Mouse (Mus musculus): Measurements from ENCODE around the gene Tctex1d1. TPM values are rescaled to one million over a fixed set of nuclear protein-coding genes. Genes with fewer than 3 reads are reported as not detected.

Tctex1d1 gene
- polyA plus RNA-seq, 2 experiments, result 0.17 to 0.25 TPM

DNA sequence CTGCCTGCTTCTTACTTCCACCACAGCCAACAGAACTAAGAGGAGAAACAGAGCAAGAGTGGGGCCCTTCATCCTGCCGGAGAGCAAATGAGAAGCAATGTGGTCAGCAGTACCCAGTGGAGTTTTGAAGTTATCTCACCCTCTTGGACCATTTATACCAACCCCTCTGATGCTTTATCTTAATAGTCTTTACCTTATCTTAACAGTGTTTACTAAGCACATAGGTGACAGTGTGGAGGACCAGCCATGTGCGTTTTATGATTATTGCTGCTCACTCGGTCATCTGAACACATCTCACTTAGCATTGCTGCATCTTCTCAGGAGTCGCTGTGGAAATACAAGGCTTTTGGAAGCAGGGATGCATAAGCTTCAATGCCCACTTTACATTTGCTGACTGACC lies 48.2 kb downstream of the Tctex1d1 start, which contains the start of gene Insl5:
Insl5 (minus strand) TSS at position 222 of the 400 bp plus-strand sequence.
- TF ChIP-seq CTCF (IDR thresholded peaks at IDR 0.05; ENCODE audit: low read depth) (no peak), EP300 (IDR thresholded peaks at IDR 0.05; ENCODE audit: low read depth) (no peak)
- Histone ChIP-seq H3K4me1 (replicated peaks; ENCODE audit: control insufficient read depth in 2 of 2, insufficient read depth in 2 of 2, low read length in 1 of 2) (no peaks in the 10 kb centered on the region), H3K27ac (no peak within 1 kb of the TSS), H3K9me3 (ENCODE audit: control insufficient read depth, low read length) (no peaks in the 10 kb centered on the region), H3K4me2 (ENCODE audit: low read depth) (no peak within 1 kb of the TSS), H3K4me3 (ENCODE audit: insufficient read depth in 1 of 2, low read depth in 2 of 2, low read length in 2 of 2) (no peak within 1 kb of the TSS), H3K36me3 (replicated peaks; ENCODE audit: control insufficient read depth, insufficient read depth, low read depth) (no peaks in the 10 kb centered on the region), H3K27me3 (ENCODE audit: control insufficient read depth, insufficient read depth, low read length) (no peaks in the 10 kb centered on the region), H3K9ac (replicated peaks) (no peak within 1 kb of the TSS)
- WGBS (ENCODE audit: insufficient replicate concordance), result 55% methylated on average over 4 of the region's 4 CpGs
- ATAC-seq (ENCODE audit: insufficient read depth), result no peak
- no peak for DNase-seq (ENCODE audit: low read depth in 3 of 3, low spot score in 3 of 3)

GRCm38 (mm10) chr4:103027745-103028144 lies 49.3 kb downstream of the Tctex1d1 start:
- Histone ChIP-seq H3K9ac (replicated peaks) (no peak overlapping the region), H3K9me3 (ENCODE audit: control insufficient read depth, low read length) (no peaks in the 10 kb centered on the region), H3K27ac (no peak overlapping the region), H3K36me3 (replicated peaks; ENCODE audit: control insufficient read depth, insufficient read depth, low read depth) (no peaks in the 10 kb centered on the region), H3K4me1 (replicated peaks; ENCODE audit: control insufficient read depth in 2 of 2, insufficient read depth in 2 of 2, low read length in 1 of 2) (no peaks in the 10 kb centered on the region), H3K27me3 (ENCODE audit: control insufficient read depth, insufficient read depth, low read length) (no peaks in the 10 kb centered on the region), H3K4me2 (ENCODE audit: low read depth) (no peak overlapping the region), H3K4me3 (ENCODE audit: insufficient read depth in 1 of 2, low read depth in 2 of 2, low read length in 2 of 2) (no peak overlapping the region)
- ATAC-seq (ENCODE audit: insufficient read depth) (no peak), DNase-seq (ENCODE audit: low read depth in 3 of 3, low spot score in 3 of 3) (no peak)
- 60% methylated on average over 7 of the region's 7 CpGs for WGBS (ENCODE audit: insufficient replicate concordance)
- TF ChIP-seq CTCF (IDR thresholded peaks at IDR 0.05; ENCODE audit: low read depth) (no peak), EP300 (IDR thresholded peaks at IDR 0.05; ENCODE audit: low read depth) (no peak)

DNA sequence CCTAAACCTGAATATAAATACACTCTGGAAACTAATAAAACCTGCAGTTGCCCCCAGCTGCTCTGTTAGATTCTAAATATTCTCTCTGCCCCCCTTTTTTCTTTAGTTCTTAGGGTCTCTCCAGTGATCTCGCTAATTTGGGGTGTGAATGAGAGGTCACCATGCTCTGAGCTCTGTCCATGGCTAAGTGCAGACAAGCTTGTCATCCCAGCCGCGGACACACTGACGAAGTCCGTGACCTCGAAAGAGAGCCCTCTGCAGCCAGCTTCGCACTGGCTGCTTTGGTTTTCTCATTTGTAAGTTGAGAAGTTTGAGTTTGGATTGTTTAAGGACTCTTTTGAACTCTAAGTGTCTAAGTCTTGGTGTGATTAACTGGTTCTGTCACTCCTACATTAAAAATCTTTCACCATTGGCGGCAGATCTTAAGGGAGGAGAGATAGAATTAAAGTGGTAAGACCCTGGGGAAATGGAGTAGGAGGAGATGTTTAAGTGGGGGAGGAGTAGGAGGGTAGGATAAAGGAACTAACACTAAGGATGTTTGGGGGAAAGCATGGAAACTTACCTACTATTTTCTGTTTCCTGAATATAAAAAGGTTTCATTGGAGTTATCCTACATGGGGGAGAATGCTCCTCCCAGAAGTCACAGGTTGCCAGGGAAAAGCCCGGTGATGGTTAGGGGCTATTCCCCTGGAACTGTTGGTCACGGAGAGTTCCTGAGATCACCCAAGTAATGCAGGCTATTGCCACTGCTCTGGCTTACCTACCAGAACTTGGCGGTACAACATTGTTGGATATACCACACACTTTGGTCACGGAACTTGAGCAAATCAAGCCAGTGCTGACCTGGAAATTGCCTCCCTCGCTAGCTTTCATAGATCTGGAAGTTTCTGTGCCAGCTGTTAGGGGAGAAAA lies 50.0 kb downstream of the Tctex1d1 start:
- Histone ChIP-seq H3K4me3 (ENCODE audit: insufficient read depth in 1 of 2, low read depth in 2 of 2, low read length in 2 of 2) (no peak overlapping the region), H3K9me3 (ENCODE audit: control insufficient read depth, low read length) (no peaks in the 10 kb centered on the region), H3K4me2 (ENCODE audit: low read depth) (no peak overlapping the region), H3K27ac (no peak overlapping the region), H3K36me3 (replicated peaks; ENCODE audit: control insufficient read depth, insufficient read depth, low read depth) (no peaks in the 10 kb centered on the region), H3K4me1 (replicated peaks; ENCODE audit: control insufficient read depth in 2 of 2, insufficient read depth in 2 of 2, low read length in 1 of 2) (no peaks in the 10 kb centered on the region), H3K9ac (replicated peaks) (no peak overlapping the region), H3K27me3 (ENCODE audit: control insufficient read depth, insufficient read depth, low read length) (no peaks in the 10 kb centered on the region)
- no peak for DNase-seq (ENCODE audit: low read depth in 3 of 3, low spot score in 3 of 3)
- WGBS (ENCODE audit: insufficient replicate concordance), result 70% methylated on average over 13 of the region's 13 CpGs
- TF ChIP-seq EP300 (IDR thresholded peaks at IDR 0.05; ENCODE audit: low read depth), result no peak
- no peak for TF ChIP-seq CTCF (IDR thresholded peaks at IDR 0.05; ENCODE audit: low read depth)
- ATAC-seq (ENCODE audit: insufficient read depth), result no peak

DNA sequence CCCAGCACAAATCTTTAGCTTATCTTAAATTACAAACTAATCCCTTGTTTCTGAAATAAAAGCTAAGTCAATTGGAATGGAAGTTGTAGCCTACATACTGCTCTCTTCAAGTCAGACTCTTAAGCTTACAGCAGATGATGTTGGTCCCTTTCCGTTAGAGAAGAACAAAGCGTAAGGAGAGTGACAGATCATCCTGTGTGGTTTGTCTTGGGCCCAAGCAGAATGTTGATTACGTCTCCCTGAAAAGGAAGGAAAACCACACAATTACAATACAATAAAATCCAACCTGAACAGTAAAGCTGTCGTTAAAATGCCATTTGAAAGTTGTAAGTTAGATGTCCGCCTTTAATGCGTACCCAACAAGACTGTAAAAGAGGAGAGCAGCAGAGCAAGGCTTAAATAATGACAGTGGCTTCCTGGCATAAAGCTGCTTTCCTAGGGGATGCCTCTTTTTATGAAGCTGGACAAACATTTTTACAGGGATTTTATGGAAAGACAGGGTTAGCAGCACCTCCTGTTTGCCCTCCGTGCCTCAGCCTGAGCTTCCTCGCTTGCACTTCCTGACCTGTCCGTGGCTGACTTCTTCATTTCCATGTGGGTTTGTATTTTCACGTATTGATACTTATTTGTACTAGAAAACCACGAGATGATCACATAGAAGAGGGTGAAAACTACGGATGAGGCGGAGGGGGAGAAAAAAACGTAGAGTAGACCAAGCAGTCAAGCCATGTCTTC lies 60.9 kb downstream of the Tctex1d1 start:
- H3K4me2 ChIP-seq (ENCODE audit: low read depth), result no peak overlapping the region
- H3K36me3 ChIP-seq (replicated peaks; ENCODE audit: control insufficient read depth, insufficient read depth, low read depth), result no peaks in the 10 kb centered on the region
- no peaks in the 10 kb centered on the region for H3K4me1 ChIP-seq (replicated peaks; ENCODE audit: control insufficient read depth in 2 of 2, insufficient read depth in 2 of 2, low read length in 1 of 2)
- TF ChIP-seq CTCF (IDR thresholded peaks at IDR 0.05; ENCODE audit: low read depth), result no peak
- TF ChIP-seq EP300 (IDR thresholded peaks at IDR 0.05; ENCODE audit: low read depth), result no peak
- 24% methylated on average over 14 of the region's 14 CpGs for WGBS (ENCODE audit: insufficient replicate concordance)
- ATAC-seq (ENCODE audit: insufficient read depth), result no peak
- H3K27ac ChIP-seq, result no peak overlapping the region
- no peaks in the 10 kb centered on the region for H3K27me3 ChIP-seq (ENCODE audit: control insufficient read depth, insufficient read depth, low read length)
- H3K9me3 ChIP-seq (ENCODE audit: control insufficient read depth, low read length), result no peaks in the 10 kb centered on the region
- H3K9ac ChIP-seq (replicated peaks), result no peak overlapping the region
- H3K4me3 ChIP-seq (ENCODE audit: insufficient read depth in 1 of 2, low read depth in 2 of 2, low read length in 2 of 2), result no peak overlapping the region
- DNase-seq (ENCODE audit: low read depth in 3 of 3, low spot score in 3 of 3), result no peak

GRCm38 (mm10) chr4:103039838-103040191 lies 61.4 kb downstream of the Tctex1d1 start:
- WGBS (ENCODE audit: insufficient replicate concordance), result 20% methylated on average over 5 of the region's 5 CpGs
- no peak for DNase-seq (ENCODE audit: low read depth in 3 of 3, low spot score in 3 of 3)
- no peak for ATAC-seq (ENCODE audit: insufficient read depth)

More at GRCm38 (mm10) chr4:103039838-103040191, 61.4 kb downstream of the Tctex1d1 start:
- Histone ChIP-seq H3K4me2 (ENCODE audit: low read depth) (no peak overlapping the region), H3K36me3 (replicated peaks; ENCODE audit: control insufficient read depth, insufficient read depth, low read depth) (no peaks in the 10 kb centered on the region), H3K27ac (no peak overlapping the region), H3K9ac (replicated peaks) (no peak overlapping the region), H3K4me1 (replicated peaks; ENCODE audit: control insufficient read depth in 2 of 2, insufficient read depth in 2 of 2, low read length in 1 of 2) (no peaks in the 10 kb centered on the region), H3K9me3 (ENCODE audit: control insufficient read depth, low read length) (no peaks in the 10 kb centered on the region), H3K4me3 (ENCODE audit: insufficient read depth in 1 of 2, low read depth in 2 of 2, low read length in 2 of 2) (no peak overlapping the region), H3K27me3 (ENCODE audit: control insufficient read depth, insufficient read depth, low read length) (no peaks in the 10 kb centered on the region)
- TF ChIP-seq EP300 (IDR thresholded peaks at IDR 0.05; ENCODE audit: low read depth), result no peak
- no peak for TF ChIP-seq CTCF (IDR thresholded peaks at IDR 0.05; ENCODE audit: low read depth)

Data from liver, embryonic 14.5 days (tissue).